Mouse (Mus musculus) heart, postnatal 4 days (tissue): ENCODE measurements around the gene Nr1i3. TPM values are rescaled to one million over a fixed set of nuclear protein-coding genes. Genes with fewer than 3 reads are reported as not detected.

Source experiments
- DNase-seq: peaks from one replicate; pipeline ENCODE4 v3.0.0; 2021
- total RNA-seq, 2 experiments: library from RNA; stranded (reverse); gene quantifications; 2 replicates each; pipeline ENCODE4 v1.2.3; 2021

Gene Nr1i3
- total RNA-seq, 2 experiments from 2014 or later: not detected

DNA sequence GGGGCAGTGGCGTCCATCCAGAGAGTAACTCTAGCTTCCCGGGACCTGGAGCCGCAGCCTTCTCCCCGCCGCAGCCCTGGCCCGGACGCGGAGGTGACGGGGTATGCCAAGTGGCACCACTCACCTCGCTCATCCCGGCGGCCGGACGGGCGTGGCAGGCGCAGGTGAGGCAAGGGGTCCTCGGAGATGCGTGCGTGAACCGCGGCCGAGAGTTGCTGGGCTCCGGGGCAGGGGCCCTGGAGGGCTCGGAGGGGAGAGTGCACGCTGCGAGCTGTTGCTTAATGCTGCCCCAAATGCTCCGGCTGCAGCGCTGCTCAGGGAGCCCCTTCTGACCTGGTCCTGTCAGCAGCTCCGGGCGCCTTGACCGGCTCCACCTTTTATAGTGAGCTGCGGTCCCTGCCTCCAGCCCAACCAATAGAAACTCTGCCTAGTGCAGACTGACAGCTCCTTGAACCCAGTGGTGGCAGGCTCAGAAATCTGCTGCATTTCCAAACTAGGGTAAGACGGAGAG is 17.8 kb upstream of the Nr1i3 start, which contains the start of gene Pcp4l1:
Pcp4l1 (minus strand) TSS at position 382 of the 511 bp plus-strand sequence.
- DNase-seq: peak; percentile 84

DNA sequence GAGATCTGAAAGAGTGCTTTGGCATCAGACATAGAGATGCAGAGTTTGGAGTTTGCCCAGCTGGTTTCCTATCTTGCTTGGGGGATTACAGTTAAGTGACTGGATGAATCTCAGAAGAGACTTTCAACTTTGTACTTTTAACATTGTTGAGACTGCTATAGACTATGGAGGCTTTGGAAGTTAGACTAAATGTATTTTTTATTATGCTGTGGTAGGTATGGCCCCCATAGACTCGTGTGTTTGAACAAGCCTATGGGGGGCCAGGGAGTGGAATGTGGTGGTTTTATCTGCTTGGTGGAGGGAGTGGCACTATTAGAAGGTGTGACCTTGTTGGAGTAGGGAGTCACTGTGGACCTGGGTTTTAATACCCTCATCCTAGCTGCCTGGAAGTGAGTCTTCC is 14.2 kb upstream of the Nr1i3 start:
- DNase-seq: no peak

DNA sequence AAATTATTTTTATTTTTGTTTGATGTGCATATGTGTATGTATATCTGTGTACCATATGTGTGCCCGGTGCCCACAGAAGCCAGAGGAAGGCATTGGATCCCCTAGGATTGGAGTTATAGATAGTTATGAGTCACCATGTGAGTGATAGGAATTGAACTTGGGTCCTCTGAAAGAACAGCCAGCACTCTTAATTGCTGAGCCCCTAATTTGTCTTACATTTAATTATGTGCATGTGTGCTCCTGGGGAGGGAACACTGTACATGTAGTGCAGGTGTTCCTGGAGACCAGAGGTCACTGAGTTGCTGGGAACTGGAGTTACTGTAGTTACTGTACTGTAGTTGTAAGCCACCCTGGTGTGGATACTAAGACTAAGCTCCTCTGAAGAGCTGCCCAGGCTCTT is 13.0 kb upstream of the Nr1i3 start:
- DNase-seq: no peak

DNA sequence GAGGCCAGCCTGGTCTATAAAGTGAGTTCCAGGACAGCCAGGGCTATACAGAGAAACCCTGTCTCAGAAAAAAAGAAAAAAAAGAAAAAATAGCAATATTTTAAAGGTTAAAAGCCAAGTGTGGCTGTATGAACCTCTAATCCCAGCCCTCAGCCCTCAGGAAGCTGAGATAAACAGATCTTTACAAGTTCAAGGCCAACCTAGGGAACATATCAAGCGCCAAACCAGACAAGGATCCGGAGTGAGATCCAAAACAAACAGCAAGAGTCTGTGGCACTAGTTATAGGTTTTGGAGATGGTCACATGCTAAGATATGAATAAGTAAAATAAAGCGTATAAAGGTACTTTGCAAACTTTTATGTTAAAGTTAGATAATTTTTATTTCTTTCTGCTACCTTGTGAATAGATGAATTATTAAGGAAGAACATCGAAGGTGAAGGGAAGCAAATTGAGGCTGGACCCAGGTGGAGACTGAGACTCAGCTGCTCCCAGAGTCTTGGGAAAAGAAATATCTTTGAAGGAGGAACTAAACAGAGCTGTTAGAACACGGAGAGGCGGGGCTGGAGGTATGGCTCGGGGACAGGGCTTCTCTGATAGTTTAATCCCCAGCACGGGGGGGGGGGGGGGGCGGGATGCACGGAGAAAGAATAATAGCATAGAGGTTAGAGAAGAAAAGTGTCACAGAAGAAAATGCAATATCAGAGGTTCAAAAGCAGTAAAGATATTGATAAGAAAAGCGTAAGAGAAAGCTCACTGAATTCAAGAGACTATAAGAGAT is 10.1 kb upstream of the Nr1i3 start:
- no peak for DNase-seq

DNA sequence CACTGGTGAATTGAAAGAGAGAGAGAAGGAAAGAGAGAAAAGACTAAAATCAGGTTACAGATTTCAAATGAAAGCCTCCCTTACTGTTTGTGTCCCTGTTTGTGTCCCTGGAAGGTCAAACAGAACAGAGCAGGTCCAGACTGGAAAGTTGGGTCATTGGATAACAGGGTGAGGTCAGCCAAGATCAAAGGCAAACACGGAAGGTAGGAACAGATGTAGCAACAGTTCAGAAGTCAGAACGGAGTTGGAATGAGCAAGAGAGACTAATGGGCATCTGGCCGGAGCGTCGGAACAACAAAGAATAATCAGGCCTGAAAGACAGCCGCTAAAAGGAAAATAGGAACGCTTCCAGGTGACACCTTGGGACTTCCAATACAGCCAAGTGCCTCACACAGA is 9.5 kb upstream of the Nr1i3 start:
- no peak for DNase-seq

DNA sequence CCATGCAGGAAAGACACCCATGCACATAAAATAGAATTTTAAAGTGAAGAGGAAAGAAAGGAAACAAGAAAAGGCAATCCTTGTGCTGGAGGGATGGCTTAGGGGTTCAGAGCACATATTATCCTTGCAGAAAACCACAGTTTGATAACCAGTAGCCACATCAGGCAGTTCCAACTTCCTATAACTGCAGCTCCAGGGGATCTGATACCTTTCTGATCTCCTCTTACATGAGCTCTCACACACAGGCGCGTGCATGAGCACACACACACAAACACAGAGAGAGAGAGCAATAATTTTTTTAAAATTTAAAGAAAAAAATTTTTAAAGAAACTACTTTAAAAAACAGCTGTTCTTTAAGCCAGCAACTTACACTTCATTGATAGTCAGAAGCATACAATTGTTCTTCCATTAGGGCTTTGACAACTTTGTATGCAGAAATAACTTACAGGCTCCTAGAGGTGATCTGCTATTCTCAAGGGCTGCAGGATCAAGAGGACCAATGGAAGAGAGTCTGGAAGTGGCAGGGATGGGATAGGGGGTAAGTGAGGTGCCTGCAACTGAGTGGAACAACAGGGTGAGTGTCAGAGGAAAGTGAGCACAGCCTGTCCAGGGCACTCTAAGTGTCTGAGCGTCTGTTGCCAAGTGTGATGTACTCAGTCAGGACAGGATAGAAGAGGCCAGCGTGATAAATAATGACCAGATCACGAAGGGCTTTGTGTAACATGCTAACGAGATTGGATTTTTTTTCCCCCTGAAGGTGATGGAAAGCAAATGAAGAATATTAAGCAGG is 7.9 kb upstream of the Nr1i3 start:
- no peak for DNase-seq

DNA sequence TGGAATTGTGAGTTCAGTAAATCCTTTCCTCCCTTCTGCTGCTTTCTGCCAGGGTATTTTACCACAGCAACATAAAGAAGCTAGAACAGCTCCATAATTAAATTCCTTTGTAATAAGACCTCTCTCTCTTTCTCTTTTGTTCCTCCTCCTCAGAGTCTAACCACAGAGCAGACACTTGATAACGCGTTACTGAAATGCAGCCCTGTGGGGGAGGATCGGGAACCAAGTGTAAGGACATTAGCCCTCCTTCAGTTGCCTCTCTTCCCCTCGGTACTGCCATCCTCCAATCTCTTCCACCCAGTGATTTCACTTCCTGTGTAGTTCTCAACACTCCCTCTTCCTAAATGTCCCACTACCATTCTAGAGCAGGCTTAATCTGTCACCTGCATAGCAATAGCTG is 4.4 kb upstream of the Nr1i3 start:
- no peak for DNase-seq

DNA sequence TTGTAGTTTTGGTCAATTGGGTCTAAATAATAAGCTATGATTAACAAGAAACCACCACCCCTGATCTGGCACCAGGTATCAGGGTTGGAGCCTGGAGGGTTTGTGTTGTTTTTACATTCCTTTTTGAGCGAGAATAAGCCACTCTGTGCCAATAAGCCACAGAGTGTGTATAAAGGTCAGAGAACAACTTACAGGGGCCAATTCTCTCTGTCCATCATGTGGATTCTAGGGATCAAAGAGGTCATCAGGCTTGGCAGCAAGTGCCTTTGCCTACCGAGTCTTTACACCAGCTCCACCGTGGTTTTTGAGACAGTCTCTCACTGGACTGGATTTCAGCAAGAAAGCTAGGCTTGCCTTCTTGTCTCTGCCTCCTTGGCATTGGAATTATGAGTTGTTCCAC is 916 bp upstream of the Nr1i3 start:
- DNase-seq: no peak

DNA sequence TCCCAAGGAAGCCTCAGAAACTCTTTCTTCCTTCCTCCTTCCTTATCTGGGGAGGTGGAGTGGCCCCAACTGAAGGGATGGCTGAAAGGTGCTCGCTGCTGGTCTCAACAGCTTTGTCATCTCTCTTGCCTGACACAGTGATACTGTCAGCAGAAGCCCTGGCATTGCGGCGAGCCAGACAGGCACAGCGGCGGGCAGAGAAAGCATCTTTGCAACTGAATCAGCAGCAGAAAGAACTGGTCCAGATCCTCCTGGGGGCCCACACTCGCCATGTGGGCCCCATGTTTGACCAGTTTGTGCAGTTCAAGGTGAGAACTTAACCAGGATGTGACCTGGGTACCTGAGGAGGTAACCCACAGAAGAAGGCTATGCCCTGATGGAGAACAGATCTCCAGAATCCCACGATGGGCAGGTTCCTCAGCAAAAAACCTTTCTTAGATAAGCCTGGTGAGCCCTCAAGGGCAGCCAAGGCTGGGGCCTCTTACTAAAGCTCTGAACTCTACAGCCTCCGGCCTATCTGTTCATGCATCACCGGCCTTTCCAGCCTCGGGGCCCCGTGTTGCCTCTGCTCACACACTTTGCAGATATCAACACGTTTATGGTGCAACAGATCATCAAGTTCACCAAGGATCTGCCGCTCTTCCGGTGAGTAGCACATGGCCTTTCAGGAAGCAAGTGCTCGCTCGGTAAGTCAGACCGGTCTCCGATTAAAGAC is 2.6 kb downstream of the Nr1i3 start:
- DNase-seq: no peak

DNA sequence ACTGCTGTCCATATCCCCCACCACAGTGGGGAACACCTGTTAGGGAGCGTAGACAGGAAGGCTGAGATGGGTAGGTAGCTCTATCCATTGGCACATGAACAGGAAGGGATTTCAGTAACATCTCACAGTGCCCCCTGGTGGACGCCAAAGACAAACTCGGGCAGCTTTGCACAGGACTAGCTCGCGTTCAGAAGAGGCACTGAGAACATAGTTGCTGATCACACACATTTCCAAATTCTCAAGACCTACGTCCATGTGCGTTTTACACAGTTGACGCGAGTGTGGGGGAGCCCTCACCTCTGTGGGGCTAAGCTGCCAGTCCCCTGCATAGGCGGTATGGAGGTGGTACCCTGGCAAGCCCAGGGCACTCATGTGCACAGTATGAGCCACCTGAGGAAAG is 7.1 kb downstream of the Nr1i3 start:
- DNase-seq: peak; percentile 92

DNA sequence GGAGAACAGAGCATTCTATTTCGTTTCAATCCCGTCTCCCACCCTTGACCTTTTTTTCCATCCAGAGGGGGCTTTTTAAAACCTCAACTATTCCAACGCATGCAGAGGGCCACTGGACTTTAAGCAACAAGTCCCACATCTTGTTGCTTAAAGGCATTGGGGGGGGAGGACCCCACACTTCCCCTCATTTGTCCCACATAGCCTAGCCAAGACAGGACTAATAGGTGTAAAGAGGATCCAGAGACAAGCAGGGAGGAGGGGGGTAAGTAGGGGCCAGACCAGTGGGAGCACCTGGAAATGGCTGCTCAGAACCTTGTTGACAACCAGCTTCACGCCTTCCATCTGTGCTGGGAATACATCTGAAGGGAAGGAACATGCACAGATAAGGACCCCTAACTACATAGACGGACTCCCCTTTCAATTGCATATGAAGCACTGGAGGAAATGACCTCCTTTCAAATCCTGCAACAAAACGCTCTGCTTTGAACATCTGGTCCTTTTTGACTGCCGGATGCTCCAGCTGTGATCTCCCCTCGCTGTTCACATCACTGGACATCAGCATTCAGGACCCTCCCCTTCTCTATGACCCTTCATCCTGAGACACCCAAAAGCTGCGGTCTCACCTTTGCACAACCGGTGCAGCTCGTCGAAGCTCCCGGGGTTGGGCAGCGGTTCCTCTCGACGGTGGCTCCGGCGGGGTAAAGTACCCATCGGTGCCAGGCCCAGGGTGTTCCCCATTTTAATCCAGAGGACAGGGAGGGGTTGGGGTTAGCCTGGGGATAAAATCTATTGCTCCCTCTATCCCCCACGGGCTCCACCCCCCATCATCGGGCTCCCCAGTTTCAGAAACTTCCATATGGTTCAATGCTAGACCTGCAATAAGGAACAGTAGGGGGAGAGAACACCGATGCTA is 7.8 kb downstream of the Nr1i3 start:
- DNase-seq: peak; percentile 36

DNA sequence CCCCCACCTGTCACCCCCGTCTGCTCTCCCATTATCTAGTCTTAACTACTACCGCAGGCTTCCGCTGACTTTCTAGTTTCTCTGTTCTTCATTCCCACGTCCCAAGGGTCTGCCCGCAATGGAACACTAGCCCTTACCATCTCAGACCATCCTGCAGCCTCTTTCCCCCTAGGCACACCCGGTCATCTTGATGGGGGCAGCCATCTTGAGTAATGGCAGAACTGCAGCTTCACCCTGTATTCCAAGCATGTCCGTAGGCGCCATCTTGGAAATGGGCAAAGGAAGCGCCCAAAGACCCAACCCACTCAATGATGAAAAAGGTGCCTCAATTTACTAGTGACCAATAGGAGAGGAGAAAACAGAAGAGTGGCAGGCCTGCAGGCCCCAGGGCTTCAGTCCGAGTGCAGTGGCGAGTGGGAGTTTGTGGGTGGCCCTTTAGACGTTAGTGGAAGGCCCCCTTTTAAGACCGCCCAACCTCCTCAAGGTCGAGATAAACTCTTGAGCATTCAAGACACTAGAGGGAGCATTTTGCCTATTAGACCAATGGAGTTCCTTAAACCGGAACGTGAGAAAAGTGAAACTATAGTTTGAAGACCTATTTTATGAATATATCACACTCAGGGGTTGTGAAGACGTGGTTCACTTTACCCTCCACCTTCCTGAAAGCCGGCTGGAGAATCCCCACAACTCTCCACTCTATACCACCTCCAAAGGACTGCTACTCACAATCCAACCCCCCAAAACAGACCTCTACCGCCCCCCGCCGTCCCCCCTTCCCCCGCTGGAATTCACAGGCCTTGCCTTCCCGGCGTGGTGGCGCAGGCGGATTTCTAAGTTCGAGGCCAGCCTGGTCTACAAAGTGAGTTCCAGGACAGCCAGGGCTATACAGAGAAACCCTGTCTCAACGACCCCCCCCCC is 8.7 kb downstream of the Nr1i3 start, which contains the start of gene Tomm40l:
Tomm40l (minus strand) TSS at position 277 of the 918 bp plus-strand sequence.
- DNase-seq: peak; percentile 92

DNA sequence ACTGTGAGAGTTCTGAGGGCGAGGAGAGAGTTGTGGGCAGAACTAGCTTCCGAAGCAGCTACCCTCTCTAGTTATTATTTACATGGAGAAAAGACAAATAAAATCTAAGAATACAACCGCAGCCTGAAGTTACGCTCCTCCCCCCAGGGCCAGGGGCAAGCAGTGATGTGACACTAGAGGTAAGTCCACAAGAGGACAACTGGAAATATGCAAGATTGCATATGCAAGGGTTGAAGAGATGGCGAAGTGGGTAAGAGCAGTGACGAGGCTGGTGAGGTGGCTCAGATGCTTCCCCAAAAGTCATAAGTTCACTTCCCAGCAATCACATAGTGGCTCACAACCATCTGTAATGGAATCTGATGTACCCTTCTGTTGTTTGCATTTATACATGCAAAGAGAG is 9.4 kb downstream of the Nr1i3 start:
- no peak for DNase-seq

DNA sequence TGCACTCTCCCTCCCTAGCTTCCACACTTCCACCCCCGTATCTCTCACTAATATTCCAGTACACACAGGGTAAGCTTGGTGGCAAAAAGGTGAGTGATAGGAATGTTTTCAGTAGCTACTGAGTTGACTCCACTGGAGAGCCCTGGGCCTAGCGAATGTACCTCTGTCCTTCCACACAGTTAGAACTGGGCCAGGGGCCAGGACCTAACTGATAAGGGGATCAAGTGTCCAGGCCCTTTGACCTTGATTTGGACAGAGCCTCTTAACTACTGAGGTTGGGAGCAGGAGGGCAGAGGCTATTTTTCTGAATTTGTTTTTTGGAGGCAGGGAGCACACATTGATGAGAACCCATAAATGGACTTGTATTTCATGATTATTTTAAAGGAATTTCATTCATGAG is 10.0 kb downstream of the Nr1i3 start:
- no peak for DNase-seq

DNA sequence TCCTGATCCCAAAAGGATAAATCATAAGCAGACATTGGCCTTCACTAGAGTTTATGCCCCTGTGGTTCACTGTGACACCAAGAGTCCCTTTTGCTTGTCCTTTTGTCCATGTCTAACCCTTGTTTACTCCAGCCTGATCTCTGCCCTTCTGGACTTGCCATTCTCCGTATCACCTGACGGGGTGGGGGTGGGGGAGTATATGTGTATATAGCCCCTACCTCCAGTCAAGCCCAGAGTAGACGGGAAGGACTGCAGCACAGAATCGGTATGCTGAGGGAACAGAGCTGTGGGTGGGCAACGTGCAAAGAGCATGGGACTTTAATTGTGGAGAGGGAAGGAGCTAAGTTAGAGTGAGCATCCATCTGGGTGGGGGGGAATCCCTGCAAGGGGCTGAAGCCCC is 11.1 kb downstream of the Nr1i3 start, which contains the start of gene Apoa2:
Apoa2 (plus strand) TSS at position 198 of the 400 bp plus-strand sequence.
- DNase-seq: no peak

DNA sequence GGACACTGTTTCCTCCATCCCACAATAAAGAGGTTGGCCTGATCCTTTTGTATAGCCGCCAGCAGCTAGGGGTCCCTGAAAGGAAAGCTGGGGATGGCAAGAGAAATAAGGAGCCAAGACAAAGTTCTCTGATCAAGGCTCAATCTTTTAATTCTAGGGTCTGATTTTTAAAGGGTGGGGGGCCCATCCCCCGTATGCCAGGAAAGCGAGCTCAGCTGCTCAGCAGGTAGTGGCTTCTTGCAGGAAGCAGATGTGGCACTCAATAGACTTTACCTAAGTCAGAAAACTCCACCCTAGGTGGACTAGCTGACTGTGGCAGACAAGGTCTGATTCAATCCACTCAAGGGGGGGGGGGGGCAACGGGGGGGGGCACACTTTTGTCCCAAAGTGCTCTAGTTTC is 13.0 kb downstream of the Nr1i3 start:
- DNase-seq: no peak

DNA sequence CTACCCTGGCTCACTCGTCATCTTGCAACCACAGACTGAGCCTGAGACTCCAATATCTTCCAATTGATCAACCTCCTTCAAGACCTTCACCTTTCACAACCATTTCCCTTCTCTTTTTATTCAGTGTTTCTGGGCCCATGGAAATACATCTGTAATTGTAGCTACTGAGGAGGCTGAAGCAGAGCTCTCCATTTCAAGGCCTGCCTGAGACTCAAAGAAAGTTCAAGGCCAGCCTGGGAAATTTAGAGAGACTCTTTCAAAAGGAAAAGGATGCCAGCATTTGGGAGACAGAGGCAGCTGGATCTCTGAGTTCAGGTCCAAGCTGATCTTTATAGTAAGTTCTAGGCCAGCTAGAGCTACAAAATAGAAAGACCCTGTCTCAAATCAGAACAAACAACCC is 14.1 kb downstream of the Nr1i3 start:
- DNase-seq: no peak

DNA sequence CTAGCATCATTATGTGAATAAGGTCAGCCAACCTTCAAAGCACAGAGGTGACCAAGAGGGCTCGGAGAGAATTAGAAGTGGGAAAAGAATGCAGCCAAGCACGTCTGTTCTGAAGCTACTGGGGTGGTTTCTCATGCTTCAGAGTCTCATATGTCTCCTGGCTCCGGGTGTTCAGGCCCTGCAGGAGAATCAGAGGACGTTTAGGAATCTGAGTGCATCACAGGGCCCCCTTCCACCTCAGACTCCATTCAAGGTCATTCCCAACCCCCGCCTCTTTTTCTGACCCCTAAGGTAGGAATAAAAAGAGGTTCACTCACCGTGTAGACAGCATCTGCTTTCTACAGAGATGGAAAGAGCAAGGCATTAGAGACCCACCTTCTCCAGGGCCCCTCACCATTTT is 16.0 kb downstream of the Nr1i3 start:
- DNase-seq: no peak

DNA sequence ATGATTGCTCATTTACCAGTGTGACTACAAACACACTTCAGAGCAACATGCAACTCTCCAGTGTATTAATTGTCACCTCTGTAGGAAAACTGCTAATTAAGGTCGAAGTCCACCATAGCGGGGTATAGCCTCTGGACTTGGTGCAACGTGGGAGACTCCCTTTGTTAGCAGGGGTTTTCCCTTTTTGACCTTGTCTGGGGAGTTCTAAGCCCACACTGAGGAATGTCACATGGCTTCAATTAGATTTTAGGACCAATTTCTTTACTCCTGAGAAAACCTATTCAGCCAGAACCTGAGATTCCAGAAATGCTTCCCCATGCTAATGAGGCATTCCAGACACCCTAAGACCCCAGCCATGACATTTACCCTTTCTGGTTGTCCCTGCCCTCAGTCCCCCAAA is 16.4 kb downstream of the Nr1i3 start:
- no peak for DNase-seq

DNA sequence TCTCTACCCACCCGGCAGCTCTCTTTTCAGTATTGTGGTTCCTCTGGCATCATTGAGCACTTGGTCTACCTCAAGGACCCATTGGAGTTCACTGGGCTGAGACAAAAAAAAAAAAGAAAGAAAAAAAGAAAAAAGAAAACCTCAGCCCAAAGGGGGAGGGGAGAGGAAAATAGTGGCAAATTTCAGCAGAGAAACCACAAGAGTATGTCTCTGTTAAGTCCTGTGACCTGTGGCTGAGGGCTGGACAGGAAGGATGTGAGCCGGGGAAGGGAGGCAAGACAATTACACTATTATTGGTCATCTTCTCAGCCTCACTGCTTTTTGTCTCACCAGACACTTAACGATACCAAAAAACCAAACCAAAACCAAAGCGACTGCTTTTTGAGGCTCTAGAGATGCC is 18.1 kb downstream of the Nr1i3 start:
- DNase-seq: no peak

DNA sequence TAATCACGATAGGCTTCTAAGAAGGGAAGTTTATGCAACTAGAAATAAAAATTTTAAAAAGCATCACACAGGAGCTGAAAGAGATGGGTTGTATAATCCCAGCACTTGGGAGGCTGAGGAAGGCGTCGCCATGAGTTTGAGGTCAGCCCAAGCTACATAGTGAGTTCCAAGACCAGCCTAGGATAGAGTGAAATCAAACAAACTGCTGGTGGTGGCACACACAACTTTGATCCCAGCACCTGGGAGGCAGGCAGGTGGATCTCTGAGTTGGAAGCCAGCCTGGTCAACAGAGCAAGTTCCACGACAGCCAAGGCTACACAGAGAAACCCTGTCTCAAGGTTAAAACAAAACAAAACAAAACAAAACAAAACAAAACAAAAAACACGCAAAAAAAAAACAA is 18.6 kb downstream of the Nr1i3 start:
- DNase-seq: no peak
